Mouse (Mus musculus): ENCODE measurements around the gene Spdya. TPM values are rescaled to one million over a fixed set of nuclear protein-coding genes. Genes with fewer than 3 reads are reported as not detected.
A peak's percentile ranks its signal among the peaks of the same experiment; 100 is the strongest.

Gene Spdya
- polyA plus RNA-seq, 1 experiment from 2014 or later = 0.73 TPM

DNA sequence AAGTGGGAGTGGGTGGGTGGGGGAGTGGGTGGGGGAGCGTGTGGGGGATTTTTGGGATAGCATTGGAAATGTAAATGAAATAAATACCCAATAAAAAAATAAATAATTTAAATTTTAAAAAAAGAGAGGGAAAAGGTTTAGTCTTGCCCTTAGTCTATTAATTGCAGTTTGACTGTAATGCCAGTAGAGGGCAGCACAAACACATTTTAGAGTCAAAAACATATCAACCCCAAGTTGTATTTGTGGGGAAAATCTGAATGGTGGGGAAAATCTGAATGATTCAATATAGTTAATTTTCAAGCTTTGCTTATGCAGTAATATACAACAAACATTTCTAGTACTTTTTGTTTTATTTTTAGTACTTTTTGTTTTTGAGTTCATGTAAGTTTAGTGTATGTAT lies 3.3 kb upstream of the Spdya start:
- ATAC-seq (replicated peaks; ENCODE audit: low FRiP score, low TSS enrichment, low read depth) = no peak
- WGBS = 18% methylated on average over 1 of the region's 1 CpGs

DNA sequence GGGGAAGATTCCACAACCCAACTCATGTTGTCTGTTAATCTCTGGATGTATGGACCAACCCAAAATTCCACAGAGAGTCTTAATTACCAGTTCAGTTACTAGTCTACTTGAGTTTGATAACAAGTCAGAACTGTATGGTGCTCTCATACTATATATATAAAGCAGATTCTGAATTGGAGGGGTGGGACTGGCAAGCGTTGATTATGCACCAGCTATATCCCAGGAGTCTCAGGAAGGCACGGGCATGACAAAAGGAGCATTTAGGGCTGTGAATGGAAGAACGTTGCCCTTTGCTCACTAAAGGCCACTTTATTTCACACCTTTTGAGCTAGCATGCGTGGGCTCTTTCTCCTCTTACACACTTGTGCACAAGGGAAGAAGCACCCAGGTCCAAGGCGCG lies 511 bp upstream of the Spdya start:
- Histone ChIP-seq H3K4me2 (ENCODE audit: low read length) (peak overlapping the region; percentile 100), H3K9me3 (ENCODE audit: control insufficient read depth, low read length) (no peaks in the 10 kb centered on the region), H3K4me1 (replicated peaks; ENCODE audit: control insufficient read depth, insufficient read depth, low read length) (no peaks in the 10 kb centered on the region), H3K4me3 (ENCODE audit: low read depth, low read length) (peak overlapping the region; percentile 68), H3K9ac (ENCODE audit: low read length) (peak overlapping the region; percentile 30; the same call in 1 of the 2 replicates), H3K27ac (ENCODE audit: low read depth) (no peak overlapping the region), H3K36me3 (ENCODE audit: control insufficient read depth, insufficient read depth, low read length) (no peaks in the 10 kb centered on the region), H3K27me3 (replicated peaks; ENCODE audit: control insufficient read depth, insufficient read depth, low read length) (peaks cover 24% of the 10 kb centered on the region; the same call in 1 of the 2 replicates)
- ATAC-seq (replicated peaks; ENCODE audit: low FRiP score, low TSS enrichment, low read depth) (no peak), DNase-seq (ENCODE audit: low spot score) (no peak)
- 11% methylated on average over 6 of the region's 6 CpGs for WGBS

More for the DNA sequence above, 3.3 kb upstream of the Spdya start:
- Histone ChIP-seq H3K27ac (ENCODE audit: low read depth) (no peak overlapping the region), H3K4me2 (ENCODE audit: low read length) (no peak overlapping the region), H3K9me3 (ENCODE audit: control insufficient read depth, low read length) (no peaks in the 10 kb centered on the region), H3K4me3 (ENCODE audit: low read depth, low read length) (no peak overlapping the region), H3K9ac (ENCODE audit: low read length) (no peak overlapping the region), H3K27me3 (replicated peaks; ENCODE audit: control insufficient read depth, insufficient read depth, low read length) (peaks cover 22% of the 10 kb centered on the region; the same call in 1 of the 2 replicates), H3K4me1 (replicated peaks; ENCODE audit: control insufficient read depth, insufficient read depth, low read length) (no peaks in the 10 kb centered on the region), H3K36me3 (ENCODE audit: control insufficient read depth, insufficient read depth, low read length) (no peaks in the 10 kb centered on the region)
- DNase-seq (ENCODE audit: low spot score) = no peak

DNA sequence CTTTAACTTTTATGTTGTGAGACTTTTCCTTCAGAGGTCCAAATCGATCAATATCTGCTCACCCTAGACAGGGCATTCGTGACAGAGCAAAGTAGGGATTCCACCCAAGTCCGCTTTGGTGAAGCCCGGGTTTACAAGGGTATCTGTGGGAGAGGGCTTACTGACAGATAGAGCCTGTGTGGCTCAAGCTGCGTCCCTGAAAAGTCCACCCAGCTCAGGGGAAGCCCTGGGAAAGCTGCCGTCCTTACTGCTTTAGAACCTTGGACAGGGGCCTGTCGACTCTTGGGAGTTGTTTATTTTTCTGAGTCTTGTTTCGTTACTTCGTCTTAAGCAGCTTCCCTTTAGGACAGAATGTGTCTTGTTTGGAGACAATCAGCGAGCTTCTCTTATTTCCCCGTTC lies 1.0 kb downstream of the Spdya start:
- Histone ChIP-seq H3K4me1 (replicated peaks; ENCODE audit: control insufficient read depth, insufficient read depth, low read length) (no peaks in the 10 kb centered on the region), H3K4me2 (ENCODE audit: low read length) (peak overlapping the region; percentile 100), H3K27me3 (replicated peaks; ENCODE audit: control insufficient read depth, insufficient read depth, low read length) (peaks cover 24% of the 10 kb centered on the region; the same call in 1 of the 2 replicates), H3K36me3 (ENCODE audit: control insufficient read depth, insufficient read depth, low read length) (no peaks in the 10 kb centered on the region), H3K27ac (ENCODE audit: low read depth) (no peak overlapping the region), H3K9me3 (ENCODE audit: control insufficient read depth, low read length) (no peaks in the 10 kb centered on the region), H3K4me3 (ENCODE audit: low read depth, low read length) (peak overlapping the region; percentile 68; the same call in 1 of the 2 replicates), H3K9ac (ENCODE audit: low read length) (no peak overlapping the region)
- DNase-seq (ENCODE audit: low spot score) = peak; percentile 57
- ATAC-seq (replicated peaks; ENCODE audit: low FRiP score, low TSS enrichment, low read depth) = no peak
- WGBS = 11% methylated on average over 11 of the region's 11 CpGs

DNA sequence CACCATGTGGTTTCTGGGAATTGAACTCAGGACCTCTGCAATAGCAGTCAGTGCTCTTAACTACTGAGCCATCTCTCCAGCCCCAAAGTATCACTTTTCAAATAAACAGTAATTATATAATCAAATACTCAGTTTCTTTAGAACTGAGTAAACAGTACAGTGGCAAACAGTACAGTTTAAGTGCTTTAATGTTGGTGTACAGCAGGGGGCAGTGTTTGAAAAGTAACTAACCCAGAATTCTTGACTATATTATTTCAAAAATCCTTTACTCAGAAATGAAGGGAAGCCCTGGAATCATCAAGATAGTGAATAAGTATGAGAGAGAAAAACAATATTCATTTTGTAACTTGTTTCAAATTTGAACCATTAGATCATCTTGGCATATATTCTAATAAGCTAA lies 9.8 kb downstream of the Spdya start:
- no peak for ATAC-seq (replicated peaks; ENCODE audit: low FRiP score, low TSS enrichment, low read depth)
- no peak overlapping the region for H3K4me2 ChIP-seq (ENCODE audit: low read length)
- DNase-seq (ENCODE audit: low spot score) = peak; percentile 55

DNA sequence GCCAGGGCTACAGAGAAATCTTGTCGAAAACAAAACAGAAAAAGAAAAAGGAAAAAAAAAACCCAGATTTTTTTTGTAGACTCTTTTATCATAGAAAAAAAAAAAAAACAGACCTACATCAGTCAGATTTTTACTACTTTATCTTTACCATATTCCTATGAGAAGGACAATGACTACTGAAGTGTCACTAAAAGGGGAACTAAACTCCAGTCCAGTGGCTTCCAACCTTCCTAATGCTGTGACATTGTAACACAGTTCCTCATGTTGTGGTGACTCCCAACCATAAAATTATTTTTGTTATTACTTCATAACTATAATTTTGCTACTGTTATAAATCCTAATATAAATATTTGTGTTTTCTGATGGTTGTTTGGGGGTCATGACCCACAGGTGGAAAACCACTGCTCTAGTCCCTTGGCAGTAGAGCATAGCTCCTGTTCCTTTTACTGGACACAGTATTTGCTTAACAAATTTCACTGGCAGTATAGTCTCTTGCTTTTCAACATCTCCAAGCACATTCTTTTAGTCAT lies 27.4 kb downstream of the Spdya start:
- no peaks in the 10 kb centered on the region for H3K4me1 ChIP-seq (replicated peaks; ENCODE audit: control insufficient read depth, insufficient read depth, low read length)
- 92% methylated on average over 1 of the region's 1 CpGs for WGBS
- ATAC-seq (replicated peaks; ENCODE audit: low FRiP score, low TSS enrichment, low read depth) = no peak
- no peak overlapping the region for H3K9ac ChIP-seq (ENCODE audit: low read length)
- H3K4me3 ChIP-seq (ENCODE audit: low read depth, low read length) = no peak overlapping the region
- DNase-seq (ENCODE audit: low spot score) = no peak
- no peaks in the 10 kb centered on the region for H3K9me3 ChIP-seq (ENCODE audit: control insufficient read depth, low read length)
- H3K27me3 ChIP-seq (replicated peaks; ENCODE audit: control insufficient read depth, insufficient read depth, low read length) = no peaks in the 10 kb centered on the region
- no peak overlapping the region for H3K27ac ChIP-seq (ENCODE audit: low read depth)
- H3K4me2 ChIP-seq (ENCODE audit: low read length) = no peak overlapping the region
- H3K36me3 ChIP-seq (ENCODE audit: control insufficient read depth, insufficient read depth, low read length) = no peaks in the 10 kb centered on the region

More for the DNA sequence above, 9.8 kb downstream of the Spdya start:
- Histone ChIP-seq H3K9ac (ENCODE audit: low read length) (no peak overlapping the region), H3K27ac (ENCODE audit: low read depth) (no peak overlapping the region), H3K27me3 (replicated peaks; ENCODE audit: control insufficient read depth, insufficient read depth, low read length) (no peaks in the 10 kb centered on the region), H3K4me1 (replicated peaks; ENCODE audit: control insufficient read depth, insufficient read depth, low read length) (no peaks in the 10 kb centered on the region), H3K9me3 (ENCODE audit: control insufficient read depth, low read length) (no peaks in the 10 kb centered on the region), H3K4me3 (ENCODE audit: low read depth, low read length) (no peak overlapping the region), H3K36me3 (ENCODE audit: control insufficient read depth, insufficient read depth, low read length) (no peaks in the 10 kb centered on the region)

DNA sequence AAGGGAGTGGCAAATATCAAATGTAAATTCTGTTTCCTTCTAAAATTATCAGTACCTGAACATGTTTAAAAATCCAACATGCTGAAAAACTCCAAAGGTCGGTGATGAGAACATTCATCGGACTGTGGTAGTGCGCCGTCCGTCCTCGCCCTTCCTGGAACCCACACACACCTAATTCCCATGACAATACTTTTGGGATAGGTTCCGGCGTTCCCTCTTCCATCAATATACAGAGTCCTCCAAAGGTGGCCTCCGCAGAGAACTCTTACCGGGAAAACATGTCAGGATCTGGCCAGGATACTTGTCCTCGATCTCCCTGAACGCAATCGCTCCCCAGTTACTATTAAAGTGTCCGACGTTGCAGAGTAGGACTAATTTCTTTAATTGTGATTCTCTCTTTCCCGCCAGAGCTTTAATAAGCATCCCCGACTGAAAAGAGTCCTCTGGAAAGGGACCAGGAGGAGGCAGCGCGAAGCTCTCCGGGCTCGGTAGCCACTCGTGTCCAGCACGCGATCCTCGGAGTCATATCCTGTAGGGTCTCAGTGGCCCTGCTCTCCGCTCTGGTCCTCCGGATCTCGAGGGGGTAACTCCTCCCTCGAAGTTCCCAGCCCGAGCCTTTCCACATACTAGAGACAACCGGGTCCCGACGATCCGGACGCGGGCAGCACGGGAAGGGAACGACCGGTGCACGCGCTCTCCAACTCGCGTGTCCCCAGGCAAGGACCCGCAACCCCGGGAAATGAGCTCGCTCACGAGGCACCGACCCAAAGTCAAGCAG lies 46.2 kb downstream of the Spdya start:
- WGBS = under 1% methylated on average over 48 of the region's 48 CpGs
- Histone ChIP-seq H3K4me2 (ENCODE audit: low read length) (peak overlapping the region; percentile 61), H3K36me3 (ENCODE audit: control insufficient read depth, insufficient read depth, low read length) (no peaks in the 10 kb centered on the region), H3K4me3 (ENCODE audit: low read depth, low read length) (peak overlapping the region; percentile 60), H3K4me1 (replicated peaks; ENCODE audit: control insufficient read depth, insufficient read depth, low read length) (peaks cover 5% of the 10 kb centered on the region; the same call in 1 of the 2 replicates), H3K27me3 (replicated peaks; ENCODE audit: control insufficient read depth, insufficient read depth, low read length) (no peaks in the 10 kb centered on the region), H3K9me3 (ENCODE audit: control insufficient read depth, low read length) (no peaks in the 10 kb centered on the region), H3K27ac (ENCODE audit: low read depth) (peak overlapping the region; percentile 77), H3K9ac (ENCODE audit: low read length) (peak overlapping the region; percentile 61)
- ATAC-seq (replicated peaks; ENCODE audit: low FRiP score, low TSS enrichment, low read depth) (peak; percentile 65), DNase-seq (ENCODE audit: low spot score) (no peak)

DNA sequence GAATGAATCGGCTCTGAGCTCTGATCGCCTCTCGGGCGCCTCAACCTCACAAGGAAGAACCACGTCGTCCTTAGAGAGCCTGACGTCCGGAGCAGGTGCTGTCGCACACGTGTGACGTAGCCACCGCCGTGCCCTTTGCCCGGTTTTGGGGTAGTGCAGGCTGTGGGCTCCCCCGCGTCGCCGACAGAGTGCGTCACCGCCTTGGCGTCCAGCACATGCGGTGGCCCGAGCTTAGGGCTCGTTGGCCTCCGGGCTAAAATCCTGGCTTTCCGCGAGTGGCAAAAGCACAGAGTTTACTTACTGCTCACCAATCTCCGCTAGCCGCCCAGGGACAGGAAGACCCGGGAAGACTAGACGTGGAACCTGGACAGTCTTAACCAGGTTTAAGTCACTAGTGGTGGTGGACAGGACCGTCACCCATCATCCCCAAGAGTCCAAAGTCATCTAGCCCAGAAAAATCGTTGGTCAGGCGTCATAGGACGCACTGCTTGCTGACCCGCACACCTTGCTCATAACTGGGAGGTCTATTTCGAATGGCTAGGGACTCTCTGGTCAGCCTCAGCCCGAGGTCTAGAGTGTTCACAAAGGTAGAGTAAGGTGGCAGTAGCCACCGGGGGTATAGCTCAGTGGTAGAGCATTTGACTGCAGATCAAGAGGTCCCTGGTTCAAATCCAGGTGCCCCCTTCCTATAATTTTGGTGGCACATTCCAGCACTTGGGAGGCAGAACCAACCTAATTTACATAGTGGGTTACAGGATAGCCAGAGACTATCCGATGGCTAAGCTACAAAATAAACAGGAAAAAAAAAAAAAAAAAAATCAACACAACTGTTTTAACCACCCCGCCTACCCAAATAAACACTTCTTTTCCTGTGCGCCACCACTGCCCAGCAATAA lies 47.0 kb downstream of the Spdya start:
- Histone ChIP-seq H3K4me2 (ENCODE audit: low read length) (peak overlapping the region; percentile 61), H3K4me1 (replicated peaks; ENCODE audit: control insufficient read depth, insufficient read depth, low read length) (peaks cover 5% of the 10 kb centered on the region; the same call in 1 of the 2 replicates), H3K36me3 (ENCODE audit: control insufficient read depth, insufficient read depth, low read length) (no peaks in the 10 kb centered on the region), H3K27me3 (replicated peaks; ENCODE audit: control insufficient read depth, insufficient read depth, low read length) (no peaks in the 10 kb centered on the region), H3K9ac (ENCODE audit: low read length) (peak overlapping the region; percentile 61), H3K9me3 (ENCODE audit: control insufficient read depth, low read length) (no peaks in the 10 kb centered on the region), H3K4me3 (ENCODE audit: low read depth, low read length) (peak overlapping the region; percentile 60), H3K27ac (ENCODE audit: low read depth) (peak overlapping the region; percentile 77)
- peak; percentile 94 for DNase-seq (ENCODE audit: low spot score)
- peak; percentile 98 for ATAC-seq (replicated peaks; ENCODE audit: low FRiP score, low TSS enrichment, low read depth)
- WGBS = 4% methylated on average over 42 of the region's 42 CpGs

DNA sequence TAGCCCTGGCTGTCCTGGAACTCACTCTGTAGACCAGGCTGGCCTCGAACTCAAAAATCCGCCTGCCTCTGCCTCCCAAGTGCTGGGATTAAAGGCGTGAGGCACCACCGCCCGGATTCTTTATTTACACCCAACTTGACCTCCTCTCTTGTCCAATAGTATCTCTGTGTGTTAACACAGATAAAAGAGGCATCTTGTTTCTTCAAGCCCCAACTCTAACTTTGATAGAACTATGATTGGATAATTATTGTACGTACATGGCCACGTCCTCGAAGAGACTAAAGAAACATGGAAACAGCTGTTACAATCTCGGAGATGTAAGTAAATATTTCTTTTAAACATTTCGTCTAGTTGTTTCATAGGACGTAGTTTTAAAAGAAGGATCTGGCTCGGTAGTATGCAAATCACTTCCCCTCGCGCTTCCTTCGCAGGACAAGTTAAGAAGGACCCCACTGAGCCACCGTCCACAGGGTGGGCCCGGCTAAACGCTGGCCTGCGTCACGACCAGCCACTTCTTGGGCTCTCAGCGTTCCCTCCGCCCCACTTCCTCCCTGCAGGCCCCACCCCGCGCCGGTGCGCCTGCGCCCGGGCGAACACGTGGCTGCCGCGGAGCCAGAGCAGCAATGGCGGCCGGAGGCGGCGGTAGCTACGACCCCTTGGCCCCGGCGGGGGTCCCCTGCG lies 63.9 kb downstream of the Spdya start, which contains the start of gene Wdr43:
Wdr43 (plus strand) TSS at position 258 of the 681 bp plus-strand sequence.
- Histone ChIP-seq H3K27me3 (replicated peaks; ENCODE audit: control insufficient read depth, insufficient read depth, low read length) (no peaks in the 10 kb centered on the region), H3K4me1 (replicated peaks; ENCODE audit: control insufficient read depth, insufficient read depth, low read length) (peaks cover 15% of the 10 kb centered on the region), H3K36me3 (ENCODE audit: control insufficient read depth, insufficient read depth, low read length) (peaks cover 10% of the 10 kb centered on the region; the same call in 1 of the 2 replicates), H3K4me2 (ENCODE audit: low read length) (peak within 1 kb of the TSS; percentile 69), H3K9ac (ENCODE audit: low read length) (peak within 1 kb of the TSS; percentile 90), H3K9me3 (ENCODE audit: control insufficient read depth, low read length) (no peaks in the 10 kb centered on the region), H3K4me3 (ENCODE audit: low read depth, low read length) (peak within 1 kb of the TSS; percentile 100), H3K27ac (ENCODE audit: low read depth) (peak within 1 kb of the TSS; percentile 62)
- WGBS = 5% methylated on average over 40 of the region's 40 CpGs
- ATAC-seq (replicated peaks; ENCODE audit: low FRiP score, low TSS enrichment, low read depth) (peak; percentile 99), DNase-seq (ENCODE audit: low spot score) (peak; percentile 94)
